Mouse (Mus musculus) kidney, postnatal 10 days (tissue): ENCODE results near the gene Olfr487.
"Not testable (repeated sequence)": the region's sequence is repeated elsewhere in the genome, so short reads cannot be mapped to it uniquely, and the experiment has no call there.

Source experiments
- DNase-seq: peaks from one replicate; pipeline ENCODE4 v3.0.0; 2021; ENCODE audit warnings: mixed read lengths

Olfr487 gene

GRCm38 (mm10) chr7:108214536-108214935 lies at the start of gene Olfr487:
Gene Olfr487, minus strand, starts transcription at chr7:108214636.
- not testable (repeated sequence) for DNase-seq

GRCm38 (mm10) chr7:108258247-108258646 lies 43.8 kb upstream of the Olfr487 start, which contains the start of gene Olfr488:
Gene Olfr488, minus strand, starts transcription at chr7:108258347.
- no peak for DNase-seq

- DNase-seq: no peak
Measured at GRCm38 (mm10) chr7:108233551-108233950, 19.1 kb upstream of the Olfr487 start.

GRCm38 (mm10) chr7:108196938-108197337 lies 17.5 kb downstream of the Olfr487 start:
- no peak for DNase-seq

- DNase-seq: not testable (repeated sequence)
Measured at GRCm38 (mm10) chr7:108196337-108196736, 18.1 kb downstream of the Olfr487 start.

GRCm38 (mm10) chr7:108192714-108193113 lies 21.7 kb downstream of the Olfr487 start:
- DNase-seq: not testable (repeated sequence)

GRCm38 (mm10) chr7:108191196-108191595 lies 23.2 kb downstream of the Olfr487 start:
- not testable (repeated sequence) for DNase-seq

GRCm38 (mm10) chr7:108185237-108185636 lies 29.2 kb downstream of the Olfr487 start:
- not testable (repeated sequence) for DNase-seq

GRCm38 (mm10) chr7:108184401-108184800 lies 30.0 kb downstream of the Olfr487 start:
- DNase-seq: not testable (repeated sequence)

- DNase-seq: not testable (repeated sequence)
Measured at GRCm38 (mm10) chr7:108172642-108173041, 41.8 kb downstream of the Olfr487 start, which contains the start of gene Olfr486. Gene Olfr486, minus strand, starts transcription at chr7:108172742.

- no peak for DNase-seq
Measured at GRCm38 (mm10) chr7:108159771-108160170, 54.7 kb downstream of the Olfr487 start, which contains the start of gene Olfr485. Gene Olfr485, minus strand, starts transcription at chr7:108159871.
